Mouse (Mus musculus) cortical plate, adult 2 months (tissue): ENCODE measurements around the gene Pbx1.

Experiments
- CTCF ChIP-seq: fragments of 200-500 bp; IDR thresholded peaks from 2 replicates; pipeline ENCODE4 v1.5.1; 2011; ENCODE audit warnings: mild to moderate bottlenecking, control low read depth, low read length; ENCODE audit not compliant: insufficient read depth; ENCODE audit errors: extremely low read depth
- POLR2A ChIP-seq: fragments of 200-500 bp; IDR thresholded peaks from 2 replicates; pipeline ENCODE4 v1.6.1; 2011; ENCODE audit warnings: mild to moderate bottlenecking, low read length, control low read depth; ENCODE audit not compliant: insufficient read depth; ENCODE audit errors: extremely low read depth

DNA sequence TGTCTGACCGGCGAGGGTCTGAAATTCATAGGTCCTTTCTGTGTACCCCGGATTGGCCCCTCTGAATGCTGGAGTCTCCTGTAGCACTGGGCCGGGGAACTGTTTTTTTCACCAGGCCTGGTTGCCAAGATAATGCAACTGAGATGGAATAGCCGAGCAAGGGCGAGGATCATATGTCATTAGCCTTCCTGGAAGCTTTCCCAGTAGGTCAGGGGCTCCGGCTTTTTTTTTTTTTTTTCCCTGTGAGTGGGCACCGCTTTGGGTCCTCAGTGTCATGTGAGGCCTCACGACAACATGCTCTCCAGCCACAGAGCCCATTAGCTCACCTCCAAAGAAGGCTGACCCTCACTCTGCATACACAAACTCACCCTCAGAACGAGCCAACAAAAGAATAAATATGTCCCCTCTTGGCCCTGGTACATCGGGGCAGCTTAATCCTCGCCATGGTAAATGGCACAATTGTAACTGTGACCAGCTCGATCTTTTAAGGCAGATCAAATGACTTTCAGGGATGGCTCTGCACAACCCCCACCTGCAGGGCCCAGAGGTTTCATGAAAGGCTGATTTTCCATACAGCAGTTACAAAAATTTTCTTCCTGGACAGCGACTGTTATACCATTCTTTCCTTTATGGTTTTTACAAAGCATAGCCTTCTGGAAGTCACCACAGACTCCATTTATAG, 44.3 kb upstream of the Pbx1 start:
- TF ChIP-seq POLR2A (no peak), CTCF (no peak)
